Mouse (Mus musculus) CH12F3 (cell line): ENCODE measurements at regions not wholly inside any gene's neighbourhood (a gene's known extent, or its start where the extent isn't known, plus 50 kb on each side); places are given as distances from the start of the nearest gene placed in this dataset.

Experiments
- in situ Hi-C: fragments of 300-500 bp; cut with MboI; formaldehyde crosslinking; loops from 2 replicates; pipeline ENCODE4 v1.14.3; 2020; ENCODE audit warnings: low sequenced_read_pairs

DNA sequence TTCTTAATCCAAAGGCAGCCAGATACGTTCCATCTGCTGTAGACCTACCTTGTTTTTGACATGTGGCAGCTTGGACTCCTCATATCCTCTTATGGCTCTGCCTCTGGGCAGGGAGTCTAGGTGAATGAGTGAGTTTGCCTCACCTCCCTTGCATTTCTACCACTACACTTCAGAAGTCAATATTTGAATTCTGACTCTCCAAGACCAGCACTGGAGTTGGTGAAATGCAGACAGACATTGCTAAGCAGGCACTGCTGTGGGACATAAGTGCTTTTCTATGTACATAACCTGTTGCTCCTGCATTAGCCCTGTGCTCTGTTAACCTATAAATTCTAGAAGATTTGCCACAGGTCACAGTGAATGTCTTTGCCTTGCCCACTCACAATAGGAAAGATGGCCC is 53.3 kb upstream of the Wdr1 start:
- in situ Hi-C loops: loop anchor here (10.0 kb wide), 1 partner anchor 311 kb away; no protein-coding TSS in a partner anchor
